Mouse (Mus musculus): ENCODE data around the gene Kif17.

DNA sequence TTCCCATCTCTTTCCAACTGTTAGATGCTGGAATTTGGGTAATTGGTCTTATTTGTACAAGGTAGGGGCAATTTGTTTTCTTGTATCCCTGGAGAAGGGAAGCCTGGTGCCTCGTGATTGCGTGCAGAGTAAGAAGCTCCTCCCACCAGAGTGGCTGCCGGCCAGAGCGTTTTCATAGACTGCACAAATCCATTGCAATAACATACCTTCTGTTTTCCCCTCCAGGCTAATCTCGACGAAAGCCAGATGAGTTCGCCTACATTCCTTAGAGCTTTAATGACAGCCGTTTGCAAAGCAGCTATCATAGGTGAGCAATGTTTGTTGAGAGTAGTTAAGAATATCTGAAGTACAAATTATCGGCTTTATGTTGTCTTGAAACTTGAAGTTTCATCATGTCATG, 48.5 kb upstream of the Kif17 start:
- TF ChIP-seq CTCF (IDR thresholded peaks at IDR 0.05 in 2 of 3, conservative IDR thresholded peaks at IDR 0.05 in 1 of 3; ENCODE audit: control insufficient read depth in 1 of 3, insufficient read depth in 1 of 3, low read depth in 2 of 3, low read length in 3 of 3, poor library complexity in 1 of 3, severe bottlenecking in 1 of 3) = no peak
- no peak for TF ChIP-seq MXI1 (IDR thresholded peaks at IDR 0.05; ENCODE audit: low read depth, low read length)
- TF ChIP-seq TBP (IDR thresholded peaks at IDR 0.05; ENCODE audit: low read depth, low read length) = no peak
- TF ChIP-seq POLR2A (IDR thresholded peaks at IDR 0.05; ENCODE audit: control insufficient read depth in 1 of 2, insufficient read depth in 1 of 2, low read depth in 1 of 2, low read length in 2 of 2, poor library complexity in 1 of 2) = no peak

Measured in MEL (cell line).